Mouse (Mus musculus): Measurements from ENCODE around the gene Fam136a.

Fam136a gene

DNA sequence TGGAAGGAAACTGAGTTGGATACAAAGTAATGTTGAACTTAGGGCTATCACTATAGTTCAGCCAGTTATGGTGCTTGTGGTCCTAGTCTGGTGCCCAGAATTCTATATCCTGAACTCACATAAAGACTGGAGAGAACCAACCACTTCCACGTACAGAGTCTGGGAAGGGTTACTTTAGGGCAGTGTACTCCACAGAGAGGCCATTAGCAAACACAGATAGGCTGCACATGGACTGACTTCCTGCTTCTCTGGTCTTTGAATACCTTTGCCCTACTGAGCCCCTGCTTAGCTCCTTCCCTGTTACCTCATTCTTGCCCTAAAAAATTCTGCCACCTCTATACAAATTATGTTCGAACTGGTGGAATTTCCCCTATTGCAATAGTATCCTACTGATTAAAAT is 34.5 kb downstream of the Fam136a start:
- no peak for DNase-seq

DNA sequence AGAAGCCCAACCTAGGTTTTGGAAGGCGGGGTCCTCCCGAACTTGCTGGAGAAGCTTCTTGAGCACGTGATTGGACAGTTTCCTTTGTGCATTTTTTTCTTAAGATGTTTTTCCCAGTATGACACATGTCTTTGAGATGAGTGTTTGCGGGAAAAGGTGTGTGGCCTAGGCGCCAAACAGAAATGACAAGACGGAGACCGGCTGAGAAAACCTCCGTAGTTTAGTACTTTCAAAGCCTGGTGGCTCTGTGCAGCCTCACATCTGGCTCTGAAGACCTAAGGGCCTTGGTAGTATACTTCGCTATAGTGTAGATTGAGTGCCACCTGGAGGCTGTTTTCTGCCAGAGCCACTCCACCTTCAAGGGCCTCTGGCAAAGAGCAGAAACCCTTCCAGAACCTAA is 35.5 kb downstream of the Fam136a start:
- DNase-seq, result peak; percentile 57

GRCm38 (mm10) chr6:86402681-86403607 is 37.5 kb downstream of the Fam136a start:
- no peak for DNase-seq

GRCm38 (mm10) chr6:86403728-86404099 is 38.3 kb downstream of the Fam136a start:
- DNase-seq, result no peak

- peak; percentile 99 for DNase-seq
Observed at GRCm38 (mm10) chr6:86404100-86404861, 38.8 kb downstream of the Fam136a start, which contains the start of gene Tia1. Gene Tia1, plus strand, starts transcription at chr6:86404219.

DNA sequence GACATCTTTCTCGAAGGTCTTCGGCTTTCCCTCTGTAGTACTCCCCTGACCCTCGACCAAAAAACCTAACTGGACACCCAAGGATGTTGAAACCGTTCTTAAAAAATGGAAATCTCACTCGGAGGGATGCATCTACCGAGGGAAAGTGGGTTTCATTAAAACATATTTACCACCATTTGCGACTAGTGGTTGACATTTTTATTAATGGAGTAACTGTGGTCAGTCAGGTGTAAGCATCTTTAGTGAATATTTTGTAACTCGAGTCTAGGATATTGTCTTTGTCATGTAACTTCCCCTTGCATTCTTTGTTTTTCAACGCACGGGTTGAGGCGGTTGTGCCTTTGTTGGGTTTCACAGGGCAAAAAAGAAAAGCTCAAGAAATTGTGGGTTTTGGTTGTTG is 39.5 kb downstream of the Fam136a start:
- no peak for DNase-seq

GRCm38 (mm10) chr6:86406306-86406705 is 40.9 kb downstream of the Fam136a start:
- DNase-seq, result no peak

GRCm38 (mm10) chr6:86418711-86419110 is 53.3 kb downstream of the Fam136a start:
- no peak for DNase-seq

DNA sequence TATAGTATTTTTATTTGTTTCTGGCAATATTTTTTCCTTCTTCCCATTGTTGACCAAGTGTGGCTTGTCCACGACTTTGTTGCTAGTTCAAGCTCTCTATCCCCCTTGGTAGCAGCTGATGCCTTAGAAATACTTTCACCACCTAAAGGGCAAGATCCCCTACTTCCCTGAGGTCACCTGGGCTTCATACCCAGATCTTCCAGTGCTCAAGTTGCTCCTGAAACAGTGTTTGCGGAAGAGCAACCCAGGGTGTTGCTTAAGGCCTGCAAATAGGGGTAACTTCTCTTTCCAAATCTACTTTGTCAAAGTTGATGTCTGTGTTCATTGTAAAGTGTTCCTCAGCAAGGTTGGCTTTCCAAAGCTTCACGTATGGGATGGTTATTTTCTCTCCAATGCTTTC is 53.8 kb downstream of the Fam136a start:
- DNase-seq, result no peak
